Mouse (Mus musculus): ENCODE results near the gene Dgcr8. TPM values are rescaled to one million over a fixed set of nuclear protein-coding genes. Genes with fewer than 3 reads are reported as not detected.

Dgcr8 gene
- 23.2 and 24.4 TPM in 2 replicates for polyA plus RNA-seq (2012; rRNA removed)

GRCm38 (mm10) chr16:18289067-18289588 is at the start of gene Dgcr8:
TSS of gene Dgcr8 (minus strand) at chr16:18289246.

GRCm38 (mm10) chr16:18258221-18258620 is 30.8 kb downstream of the Dgcr8 start, which contains the start of gene Gm49776:
TSS of gene Gm49776 (minus strand) at chr16:18258321.

GRCm38 (mm10) chr16:18248433-18249363 is 40.3 kb downstream of the Dgcr8 start, which contains the start of the genes Trmt2a and Ranbp1:
TSS of gene Trmt2a (plus strand) at chr16:18248679.
TSS of gene Ranbp1 (minus strand) at chr16:18248732.

GRCm38 (mm10) chr16:18234671-18235388 is 54.2 kb downstream of the Dgcr8 start, which contains the start of gene Zdhhc8:
TSS of gene Zdhhc8 (minus strand) at chr16:18235136.

GRCm38 (mm10) chr16:18217579-18217978 is 71.5 kb downstream of the Dgcr8 start, which contains the start of gene Ccdc188:
TSS of gene Ccdc188 (plus strand) at chr16:18217879.

Other genes with a start within 250 kb of the Dgcr8 start
- gene Dgcr6, start 236.4 kb downstream of the Dgcr8 start, polyA plus RNA-seq (2012; rRNA removed), result 12.9 TPM in 2 replicates
- gene Prodh, start 199.0 kb downstream of the Dgcr8 start, polyA plus RNA-seq (2012; rRNA removed), result 5.1 and 5.4 TPM in 2 replicates
- 0.49 and 0.62 TPM in 2 replicates for gene Rtn4r, start 161.6 kb downstream of the Dgcr8 start, polyA plus RNA-seq (2012; rRNA removed)
- not detected in 2 replicates for gene Ccdc188, start 71.4 kb downstream of the Dgcr8 start, polyA plus RNA-seq (2012; rRNA removed)
- gene Zdhhc8, start 54.1 kb downstream of the Dgcr8 start, polyA plus RNA-seq (2012; rRNA removed), result 2.1 and 2.2 TPM in 2 replicates
- gene Trmt2a, start 40.6 kb downstream of the Dgcr8 start, polyA plus RNA-seq (2012; rRNA removed), result 46.5 and 53.3 TPM in 2 replicates
- 169 and 183 TPM in 2 replicates for gene Ranbp1, start 40.5 kb downstream of the Dgcr8 start, polyA plus RNA-seq (2012; rRNA removed)
- gene Gm49776, start 30.9 kb downstream of the Dgcr8 start, polyA plus RNA-seq (2012; rRNA removed), result 0.15 and 0.36 TPM in 2 replicates
- gene Tango2, start 58.9 kb upstream of the Dgcr8 start, polyA plus RNA-seq (2012; rRNA removed), result 38.8 and 45.8 TPM in 2 replicates
- 6.8 and 7.3 TPM in 2 replicates for gene Arvcf, start 58.9 kb upstream of the Dgcr8 start, polyA plus RNA-seq (2012; rRNA removed)
- 100 and 122 TPM in 2 replicates for gene Txnrd2, start 137.1 kb upstream of the Dgcr8 start, polyA plus RNA-seq (2012; rRNA removed)
- gene Comt, start 137.6 kb upstream of the Dgcr8 start, polyA plus RNA-seq (2012; rRNA removed), result 60.2 and 73.5 TPM in 2 replicates
- gene Gnb1l, start 209.5 kb upstream of the Dgcr8 start, polyA plus RNA-seq (2012; rRNA removed), result 4.7 and 6.2 TPM in 2 replicates
- gene Rtl10, start 209.7 kb upstream of the Dgcr8 start, polyA plus RNA-seq (2012; rRNA removed), result 1.5 and 2.5 TPM in 2 replicates